Mouse (Mus musculus) megakaryocyte, embryonic 14.5 days (primary cell): ENCODE measurements around the gene Esyt2.

Experiments
- FLI1 ChIP-seq: IDR thresholded peaks from 2 replicates; pipeline ENCODE4 v1.6.1; 2012; ENCODE audit warnings: low read length, inconsistent platforms, mixed read lengths
- GATA1 ChIP-seq: IDR thresholded peaks from 3 replicates; pipeline ENCODE4 v1.6.1; 2012; ENCODE audit warnings: mixed read lengths, low read length, inconsistent platforms, borderline replicate concordance

DNA sequence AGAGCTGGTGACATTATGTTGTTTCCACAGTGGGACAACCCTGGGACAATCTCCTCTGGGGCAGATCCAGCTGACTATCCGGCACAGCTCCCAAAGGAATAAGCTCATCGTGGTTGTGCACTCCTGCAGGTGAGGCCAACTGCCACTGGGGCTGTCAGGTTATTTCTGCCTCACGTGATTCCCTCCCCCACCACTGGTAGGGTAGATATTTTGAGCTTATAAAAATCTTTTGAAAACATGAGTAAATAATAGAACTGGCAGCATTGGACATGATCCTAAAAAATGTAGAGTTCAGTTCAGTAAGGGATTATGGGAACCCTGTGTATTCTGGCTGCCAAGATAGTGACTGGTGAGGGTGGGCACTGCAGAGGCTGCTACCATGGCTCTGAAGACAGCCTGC lies 85.9 kb downstream of the Esyt2 start:
- TF ChIP-seq GATA1 (no peak), FLI1 (no peak)
